Mouse (Mus musculus) telencephalon, adult 2 months (tissue): ENCODE measurements around the gene Tab3.

Source experiments
- DNase-seq: peaks from one replicate; pipeline ENCODE4 v3.0.0-alpha.2; 2011; ENCODE audit warnings: low read depth, low spot score

The Tab3 gene

GRCm38 (mm10) chrX:85573532-85574181, at the start of gene Tab3:
TSS of gene Tab3 (plus strand) at chrX:85574022.
- DNase-seq = peak; percentile 84

- no peak for DNase-seq
Observed at GRCm38 (mm10) chrX:85525545-85525944, 48.3 kb upstream of the Tab3 start.

GRCm38 (mm10) chrX:85526263-85527019, 47.4 kb upstream of the Tab3 start:
- DNase-seq = no peak

GRCm38 (mm10) chrX:85558931-85559330, 14.9 kb upstream of the Tab3 start:
- no peak for DNase-seq

- DNase-seq = no peak
Observed at GRCm38 (mm10) chrX:85566256-85566655, 7.6 kb upstream of the Tab3 start.

GRCm38 (mm10) chrX:85574182-85574541, 340 bp downstream of the Tab3 start:
- no peak for DNase-seq

GRCm38 (mm10) chrX:85576310-85576709, 2.5 kb downstream of the Tab3 start:
- no peak for DNase-seq

GRCm38 (mm10) chrX:85580768-85581167, 6.9 kb downstream of the Tab3 start:
- no peak for DNase-seq

- DNase-seq = no peak
Observed at GRCm38 (mm10) chrX:85582517-85582916, 8.7 kb downstream of the Tab3 start.

- no peak for DNase-seq
Observed at GRCm38 (mm10) chrX:85585575-85585974, 11.8 kb downstream of the Tab3 start.

GRCm38 (mm10) chrX:85614701-85615100, 40.9 kb downstream of the Tab3 start:
- DNase-seq = no peak

GRCm38 (mm10) chrX:85646204-85646777, 72.5 kb downstream of the Tab3 start:
- peak; percentile 21 for DNase-seq

- DNase-seq = peak; percentile 9
Observed at GRCm38 (mm10) chrX:85676808-85677207, 103.0 kb downstream of the Tab3 start.

GRCm38 (mm10) chrX:85682125-85682524, 108.3 kb downstream of the Tab3 start:
- peak; percentile 8 for DNase-seq

GRCm38 (mm10) chrX:85683723-85684122, 109.9 kb downstream of the Tab3 start:
- no peak for DNase-seq
